Mouse (Mus musculus) urinary bladder, postnatal 0 days (tissue): ENCODE results near the gene Ctsk. TPM values are rescaled to one million over a fixed set of nuclear protein-coding genes. Genes with fewer than 3 reads are reported as not detected.

Experiments used
- polyA plus RNA-seq: library from polyadenylated mRNA; unstranded; fragments of >200 nt; fragmentation: Nextera tagmentation; extraction: Ambion mirVana; gene quantifications from 2 replicates; pipeline ENCODE4 v1.2.1, GENCODE M21; 2015

Ctsk gene
- polyA plus RNA-seq: 25.5 and 34.7 TPM in 2 replicates

DNA sequence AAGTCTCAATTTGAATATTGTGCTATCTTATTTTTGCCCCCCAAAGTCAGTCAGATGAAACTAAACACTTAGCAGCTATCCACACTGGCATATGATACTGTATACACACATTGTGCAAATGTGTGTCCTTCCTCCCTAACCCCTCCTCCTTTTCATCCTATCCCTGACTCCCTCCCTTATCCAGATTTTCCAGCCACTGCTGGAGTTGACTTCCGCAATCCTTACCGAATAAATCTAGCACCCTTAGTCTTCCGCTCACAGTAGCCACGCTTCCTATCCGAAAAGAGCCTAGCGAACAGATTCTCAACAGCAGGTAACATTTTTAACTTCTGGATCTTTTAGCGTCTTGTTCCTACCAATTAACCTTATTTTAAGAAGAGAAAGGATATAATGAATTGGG lies at the start of gene Ctsk:
Gene Ctsk (plus strand): TSS at position 233 of the 400 bp plus-strand sequence.

DNA sequence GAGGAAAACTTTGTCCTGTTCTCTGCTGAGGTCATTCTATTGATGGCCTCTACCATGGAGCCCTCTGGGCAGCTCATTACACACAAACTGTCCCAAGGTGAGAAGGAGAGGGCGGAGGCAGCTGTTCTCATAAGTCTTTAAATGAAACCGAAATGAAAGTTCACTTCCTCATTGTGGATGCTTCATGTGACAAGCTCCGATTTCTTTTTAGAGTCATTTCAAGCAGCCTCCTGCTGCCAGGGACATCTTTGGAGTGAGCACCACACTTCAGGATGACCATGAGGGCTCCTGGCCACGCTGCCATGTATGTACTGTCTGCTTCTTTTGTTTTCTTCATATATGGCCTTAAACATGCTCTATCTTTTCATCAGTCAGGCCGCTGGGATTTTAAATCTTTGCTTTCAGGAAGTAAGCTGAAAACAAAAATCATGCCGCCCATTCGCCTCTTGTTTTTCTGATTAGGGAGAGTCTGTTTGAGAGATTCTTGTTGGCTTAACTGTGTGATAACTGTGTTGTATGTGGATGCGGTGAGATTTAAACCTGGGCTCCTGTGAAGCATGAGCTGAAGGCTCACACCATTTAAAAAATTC lies 27.7 kb downstream of the Ctsk start, which contains the start of gene Ctss:
Gene Ctss (plus strand): TSS at position 165 of the 590 bp plus-strand sequence.

Other genes starting within 250 kb of the Ctsk start
- 5.2 and 6.8 TPM in 2 replicates for gene Bnipl, start 248.1 kb upstream of the Ctsk start, polyA plus RNA-seq
- gene Mindy1, start 217.9 kb upstream of the Ctsk start, polyA plus RNA-seq: 42.4 and 43.8 TPM in 2 replicates
- gene Prune1, start 217.2 kb upstream of the Ctsk start, polyA plus RNA-seq: 13.8 and 14.0 TPM in 2 replicates
- 6.6 and 9.3 TPM in 2 replicates for gene Anxa9, start 192.1 kb upstream of the Ctsk start, polyA plus RNA-seq
- gene Cers2, start 184.5 kb upstream of the Ctsk start, polyA plus RNA-seq: 108 and 111 TPM in 2 replicates
- gene Setdb1, start 142.1 kb upstream of the Ctsk start, polyA plus RNA-seq: 11.0 and 12.2 TPM in 2 replicates
- gene 4930558C23Rik, start 96.4 kb upstream of the Ctsk start, polyA plus RNA-seq: not detected in 2 replicates
- 21.4 and 25.2 TPM in 2 replicates for gene Arnt, start 64.9 kb upstream of the Ctsk start, polyA plus RNA-seq
- 37.9 and 134 TPM in 2 replicates for gene Ctss, start 27.5 kb downstream of the Ctsk start, polyA plus RNA-seq
- gene Hormad1, start 60.4 kb downstream of the Ctsk start, polyA plus RNA-seq: not detected in 2 replicates
- 18.9 and 19.6 TPM in 2 replicates for gene Golph3l, start 89.7 kb downstream of the Ctsk start, polyA plus RNA-seq
- gene Ensa, start 125.7 kb downstream of the Ctsk start, polyA plus RNA-seq: 52.4 and 53.0 TPM in 2 replicates
- 77.6 and 86.5 TPM in 2 replicates for gene Mcl1, start 159.5 kb downstream of the Ctsk start, polyA plus RNA-seq
- gene Adamtsl4, start 188.7 kb downstream of the Ctsk start, polyA plus RNA-seq: 43.0 and 48.2 TPM in 2 replicates
- gene Ecm1, start 240.3 kb downstream of the Ctsk start, polyA plus RNA-seq: 328 and 381 TPM in 2 replicates